Mouse (Mus musculus) testis, adult 2 months (tissue): ENCODE data around the gene Slc24a4.

Source experiments
- CTCF ChIP-seq: fragments of 200-500 bp; IDR thresholded peaks from 2 replicates; pipeline ENCODE4 v1.5.1; 2012; ENCODE audit warnings: low read depth, mild to moderate bottlenecking, inconsistent platforms, low read length, moderate library complexity; ENCODE audit not compliant: control insufficient read depth, insufficient read depth, insufficient replicate concordance
- POLR2A ChIP-seq: fragments of 200-500 bp; IDR thresholded peaks from 2 replicates; pipeline ENCODE4 v1.6.1; 2012; ENCODE audit warnings: low read depth, mild to moderate bottlenecking, inconsistent platforms, low read length, moderate library complexity; ENCODE audit not compliant: control insufficient read depth

- TF ChIP-seq CTCF: no peak
- no peak for TF ChIP-seq POLR2A
These were observed 179.5 kb downstream of the Slc24a4 start for GRCm38 (mm10) chr12:102308001-102308456.
